Mouse (Mus musculus): Measurements from ENCODE around the gene Rgs10.

The Rgs10 gene

DNA sequence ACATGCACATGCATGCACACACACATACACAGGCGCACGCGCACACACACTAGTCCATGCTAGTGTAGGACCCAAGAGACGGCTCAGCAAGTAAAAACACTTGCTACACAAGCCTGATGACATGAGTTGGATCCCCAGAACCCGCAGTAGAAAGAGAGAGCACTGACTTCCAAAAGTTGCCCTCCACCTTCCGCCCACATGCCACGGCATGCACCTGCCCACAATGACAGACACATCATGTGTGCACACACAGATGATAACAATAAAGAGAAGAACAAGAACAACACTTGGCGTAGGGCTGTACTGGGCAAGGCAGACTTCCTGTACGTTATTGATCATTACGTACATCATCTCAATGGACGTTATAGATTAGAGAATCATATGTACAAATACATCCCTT is 44.4 kb downstream of the Rgs10 start:
- DNase-seq (ENCODE audit: low read depth in 2 of 2, low spot score in 2 of 2), result peak; percentile 76 to 83

GRCm38 (mm10) chr7:128373751-128374150 is 44.8 kb downstream of the Rgs10 start:
- peak in 1 of 2 experiments; percentile 45 for DNase-seq (ENCODE audit: low read depth in 2 of 2, low spot score in 2 of 2)

GRCm38 (mm10) chr7:128372331-128372730 is 46.2 kb downstream of the Rgs10 start:
- peak; percentile 62 to 79 for DNase-seq (ENCODE audit: low read depth in 2 of 2, low spot score in 2 of 2)

DNA sequence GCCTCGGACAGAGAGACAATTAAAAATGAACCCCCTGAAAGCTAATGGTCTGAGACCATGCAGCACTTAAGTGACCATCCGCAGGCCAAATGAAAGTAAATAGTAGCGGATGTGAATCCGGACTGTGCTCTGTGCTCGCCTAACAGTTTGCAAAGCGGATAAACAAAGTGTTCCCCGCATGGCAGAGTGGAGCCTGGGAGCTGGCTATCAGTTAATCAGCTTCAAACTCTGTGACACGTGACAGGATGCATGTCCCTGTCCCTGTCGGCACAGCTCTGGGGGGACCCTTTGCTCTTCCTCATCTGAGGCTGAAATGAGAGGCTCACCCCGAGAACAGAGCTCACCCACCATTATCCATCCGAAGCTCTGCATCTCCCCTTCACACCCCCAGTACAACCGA is 49.2 kb downstream of the Rgs10 start:
- no peak for DNase-seq (ENCODE audit: low read depth in 2 of 2, low spot score in 2 of 2)

- no peak for DNase-seq (ENCODE audit: low read depth in 2 of 2, low spot score in 2 of 2)
Observed at GRCm38 (mm10) chr7:128368828-128369227, 49.7 kb downstream of the Rgs10 start.

- DNase-seq (ENCODE audit: low read depth in 2 of 2, low spot score in 2 of 2), result no peak
Observed at GRCm38 (mm10) chr7:128366654-128367053, 51.9 kb downstream of the Rgs10 start.

DNA sequence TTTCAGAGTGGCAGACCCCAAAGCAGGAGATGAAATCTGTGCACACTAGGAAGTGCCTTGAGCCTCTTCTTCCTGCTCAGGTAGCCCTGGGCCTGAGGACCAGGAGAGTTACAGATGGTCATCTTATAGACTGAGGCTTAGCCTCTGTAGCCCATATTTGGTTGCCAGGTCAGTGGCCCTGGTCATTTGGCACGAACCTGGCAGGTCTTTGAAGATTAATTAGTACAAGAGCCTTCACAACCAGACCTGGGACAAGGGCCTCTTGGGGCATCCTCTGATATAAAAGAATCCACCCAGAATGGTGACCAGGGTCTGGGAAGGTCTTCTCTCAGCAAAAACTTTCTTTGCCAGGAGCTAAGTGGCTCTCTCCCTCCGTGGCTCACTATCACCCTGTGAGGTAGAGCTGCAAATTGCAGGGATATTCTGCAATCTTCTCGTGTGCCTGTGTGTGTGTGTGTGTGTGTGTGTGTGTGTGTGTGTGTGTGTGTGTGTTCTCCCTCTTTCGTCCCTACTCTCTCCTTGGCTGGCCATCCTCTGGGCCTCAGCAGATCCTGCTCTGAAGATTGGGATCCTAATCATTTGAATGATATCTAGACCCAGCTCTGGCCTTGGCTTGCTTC is 53.4 kb downstream of the Rgs10 start:
- no peak for DNase-seq (ENCODE audit: low read depth in 2 of 2, low spot score in 2 of 2)

DNA sequence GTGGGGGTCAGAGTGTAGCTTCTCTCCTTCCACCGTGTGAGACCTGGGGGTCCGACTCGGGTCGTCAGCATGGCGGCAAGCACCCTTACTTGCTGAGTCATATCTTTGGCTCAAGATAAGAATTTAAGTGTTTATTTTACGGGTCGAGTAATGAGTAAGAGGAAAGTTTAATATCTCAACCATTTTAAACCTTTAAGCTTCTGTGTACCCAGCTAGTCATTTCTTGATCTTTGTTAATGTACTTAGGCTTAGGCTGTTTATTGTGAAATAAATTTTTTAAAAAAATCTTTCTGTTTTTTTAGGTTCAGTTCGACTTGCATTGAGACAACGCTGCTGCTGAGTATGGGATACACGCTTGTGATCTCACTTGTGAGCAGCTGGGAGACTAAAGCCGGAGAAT is 54.0 kb downstream of the Rgs10 start:
- no peak for DNase-seq (ENCODE audit: low read depth in 2 of 2, low spot score in 2 of 2)

DNA sequence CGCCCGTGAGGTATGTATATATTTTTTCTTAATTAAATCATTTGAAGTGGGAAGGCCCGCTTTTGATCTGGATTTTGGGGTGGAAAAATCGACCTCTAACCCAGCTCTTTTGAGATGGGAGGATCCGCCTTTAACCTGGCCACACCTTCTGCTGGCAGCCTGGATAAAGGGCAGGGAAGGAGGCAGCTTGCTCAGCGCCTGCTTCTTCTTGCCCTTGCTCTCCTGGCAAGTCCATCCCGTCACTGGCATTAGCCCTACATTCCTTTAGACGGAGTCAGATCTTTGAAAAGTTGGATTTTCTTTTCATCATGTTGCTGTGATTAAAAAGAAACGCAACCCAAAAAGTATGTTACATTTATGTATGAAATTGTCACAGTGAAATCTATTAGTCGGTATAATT is 54.8 kb downstream of the Rgs10 start:
- DNase-seq (ENCODE audit: low read depth in 2 of 2, low spot score in 2 of 2), result no peak

GRCm38 (mm10) chr7:128362916-128363315 is 55.6 kb downstream of the Rgs10 start:
- no peak for DNase-seq (ENCODE audit: low read depth in 2 of 2, low spot score in 2 of 2)

DNA sequence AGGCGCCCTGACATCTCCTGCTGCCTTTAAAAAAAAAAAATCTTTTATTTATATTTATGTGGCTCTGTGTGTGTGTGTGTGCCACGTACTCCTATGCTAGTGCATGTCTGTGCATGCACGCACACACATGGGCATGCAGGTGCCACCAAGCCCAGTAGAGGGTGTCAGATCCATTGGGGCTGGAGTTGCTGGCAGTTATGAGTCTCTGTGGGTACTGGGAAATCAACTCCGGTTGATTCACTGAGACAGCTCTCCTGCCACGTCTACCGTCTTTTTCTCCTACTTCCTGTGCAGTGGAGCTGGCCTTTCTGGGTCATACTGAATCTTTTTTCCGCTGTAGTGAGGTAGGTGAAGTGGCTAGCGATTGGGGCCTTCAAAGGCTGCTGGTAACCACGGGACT is 58.8 kb downstream of the Rgs10 start:
- peak in 1 of 2 experiments; percentile 50 for DNase-seq (ENCODE audit: low read depth in 2 of 2, low spot score in 2 of 2)

DNA sequence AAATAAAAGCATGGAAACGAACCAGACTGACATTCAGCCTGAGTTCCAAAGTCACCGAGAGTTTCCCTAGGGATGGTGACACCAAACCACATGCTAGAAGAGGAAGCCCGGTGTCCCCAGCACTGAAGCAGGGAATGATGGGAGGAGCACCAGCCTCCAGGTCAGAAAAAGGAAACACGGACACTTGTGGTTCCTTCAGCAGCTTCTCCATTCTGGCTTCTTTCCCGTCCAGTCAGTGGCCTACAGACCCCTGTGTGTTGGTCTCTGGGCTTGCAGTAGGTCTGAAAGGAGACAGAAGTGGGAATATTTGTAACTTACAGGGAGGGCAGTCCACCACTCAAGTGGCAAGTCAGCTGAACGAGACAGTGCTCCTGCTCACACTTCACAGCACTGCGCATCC is 59.4 kb downstream of the Rgs10 start:
- no peak for DNase-seq (ENCODE audit: low read depth in 2 of 2, low spot score in 2 of 2)

GRCm38 (mm10) chr7:128358741-128359140 is 59.8 kb downstream of the Rgs10 start:
- DNase-seq (ENCODE audit: low read depth in 2 of 2, low spot score in 2 of 2), result no peak

DNA sequence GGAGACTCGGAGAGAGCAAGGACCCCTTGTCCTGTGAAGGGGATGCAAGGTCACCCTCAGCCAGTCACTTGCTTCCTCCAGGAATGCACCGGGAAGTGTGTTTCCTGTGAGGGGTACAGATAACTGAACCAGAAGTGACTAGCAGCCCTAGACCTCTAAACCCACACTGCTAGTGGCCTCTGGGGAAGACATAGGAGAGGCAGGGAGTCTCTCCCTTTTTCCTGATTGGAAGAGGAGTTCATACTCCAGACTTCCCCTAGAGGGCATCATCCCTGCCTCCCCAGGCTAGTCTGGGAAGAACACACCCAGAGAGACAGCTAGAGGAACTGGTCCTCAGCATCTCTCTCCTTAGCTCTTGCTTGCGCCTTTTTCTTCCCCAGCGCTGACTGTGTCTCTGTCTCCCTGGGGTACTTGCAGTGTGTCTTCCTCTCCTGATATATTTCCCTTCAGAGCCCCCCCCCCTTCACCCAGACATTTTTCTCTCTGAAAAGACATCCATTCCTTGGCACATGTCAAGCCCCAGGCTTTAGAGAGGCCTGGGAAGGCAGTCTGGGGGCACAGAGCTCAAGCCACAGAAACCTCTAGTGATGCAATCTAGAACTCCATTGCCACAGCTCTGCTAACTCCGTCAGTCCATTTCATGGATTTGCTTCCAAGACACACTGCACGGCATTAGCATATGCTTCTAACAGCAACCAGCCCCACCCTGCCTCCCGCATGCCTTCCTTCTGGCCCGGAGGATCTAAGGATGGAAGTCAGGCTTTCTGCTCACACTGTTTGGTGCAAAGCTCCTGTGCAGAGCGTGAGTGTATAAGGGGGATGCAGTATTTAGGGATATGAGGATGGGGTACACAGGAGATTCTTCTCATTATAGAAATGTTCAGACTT is 61.4 kb downstream of the Rgs10 start:
- no peak for DNase-seq (ENCODE audit: low read depth in 2 of 2, low spot score in 2 of 2)

DNA sequence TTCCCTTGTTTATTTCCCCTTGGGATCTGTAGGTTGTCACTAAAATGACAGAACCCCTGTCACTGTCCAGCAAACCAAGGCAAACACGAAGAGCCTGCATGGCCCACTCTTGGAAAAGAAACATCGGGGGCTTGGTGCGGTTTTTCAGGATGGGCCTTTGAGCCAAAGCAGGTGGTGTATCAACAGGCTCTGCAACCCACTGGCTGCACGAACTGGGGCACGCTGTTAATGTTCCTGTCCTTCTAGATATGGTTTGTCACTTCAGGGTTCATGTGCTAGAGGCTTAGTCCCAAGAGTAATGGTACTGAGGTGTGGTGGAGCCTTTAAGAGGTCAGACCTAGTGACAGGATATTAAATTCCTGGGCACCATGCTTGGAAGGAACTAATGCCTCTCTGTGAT is 63.1 kb downstream of the Rgs10 start:
- DNase-seq (ENCODE audit: low read depth in 2 of 2, low spot score in 2 of 2), result no peak

DNA sequence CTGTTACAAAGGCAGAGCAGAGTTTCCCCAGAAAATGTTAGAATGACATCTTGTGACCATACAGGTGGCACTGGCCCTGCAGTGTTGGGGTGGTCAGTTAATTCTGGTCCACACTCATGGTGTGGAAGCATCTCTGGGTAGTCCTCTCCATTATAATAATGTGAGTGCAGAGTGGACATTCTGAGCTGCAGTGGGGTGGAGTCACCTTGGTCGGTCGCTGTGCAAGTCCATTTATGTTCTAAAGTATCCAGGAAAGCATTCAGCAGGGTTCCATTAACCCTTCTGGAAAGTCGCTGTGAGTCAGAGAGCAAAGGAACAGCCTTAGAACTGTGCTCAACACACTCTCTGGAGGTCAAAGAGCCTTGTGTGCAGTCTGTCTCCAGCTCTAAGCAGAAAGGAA is 65.8 kb downstream of the Rgs10 start:
- DNase-seq (ENCODE audit: low read depth in 2 of 2, low spot score in 2 of 2), result no peak

- no peak for DNase-seq (ENCODE audit: low read depth in 2 of 2, low spot score in 2 of 2)
Observed at GRCm38 (mm10) chr7:128351176-128351575, 67.4 kb downstream of the Rgs10 start.

GRCm38 (mm10) chr7:128350316-128350715 is 68.2 kb downstream of the Rgs10 start:
- DNase-seq (ENCODE audit: low read depth in 2 of 2, low spot score in 2 of 2), result no peak

DNA sequence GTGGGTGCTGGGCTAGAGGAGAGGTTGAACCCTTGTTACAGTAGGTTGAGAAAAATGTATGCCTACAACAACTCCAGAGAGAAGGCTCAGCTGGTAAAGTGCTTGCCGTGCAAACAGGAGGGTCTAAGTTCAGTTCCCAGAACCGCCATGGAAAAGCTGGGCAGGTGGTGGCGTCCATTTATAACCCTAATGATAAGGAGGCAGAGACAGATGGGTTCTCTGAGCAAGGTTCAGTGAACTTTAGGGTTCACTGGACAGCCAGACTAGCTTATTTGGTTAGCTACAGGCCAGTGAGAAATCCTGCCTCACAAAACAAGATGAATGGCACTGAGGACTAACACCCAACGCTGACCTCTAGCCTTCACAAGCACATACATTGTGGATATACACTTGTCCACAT is 68.8 kb downstream of the Rgs10 start:
- DNase-seq (ENCODE audit: low read depth in 2 of 2, low spot score in 2 of 2), result no peak

DNA sequence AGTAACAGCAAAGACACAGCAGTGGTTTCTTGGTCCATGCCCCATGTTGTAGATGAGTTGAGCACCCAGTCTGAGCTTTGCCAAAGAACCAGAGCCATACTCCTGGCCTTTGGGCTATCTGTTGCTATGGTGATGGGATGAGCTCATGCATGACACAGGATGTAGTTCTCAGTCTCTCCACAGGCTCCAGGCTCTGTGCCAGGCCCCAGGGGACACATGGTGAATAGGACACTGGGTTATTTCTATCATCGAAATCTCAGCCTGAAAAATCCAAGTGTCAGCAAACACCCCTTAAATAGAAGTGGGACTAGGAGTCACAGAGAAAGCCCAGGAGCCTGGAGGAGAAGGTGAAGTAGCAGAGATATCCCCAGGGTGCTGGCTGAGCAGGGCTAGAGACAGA is 70.0 kb downstream of the Rgs10 start:
- no peak for DNase-seq (ENCODE audit: low read depth in 2 of 2, low spot score in 2 of 2)

DNA sequence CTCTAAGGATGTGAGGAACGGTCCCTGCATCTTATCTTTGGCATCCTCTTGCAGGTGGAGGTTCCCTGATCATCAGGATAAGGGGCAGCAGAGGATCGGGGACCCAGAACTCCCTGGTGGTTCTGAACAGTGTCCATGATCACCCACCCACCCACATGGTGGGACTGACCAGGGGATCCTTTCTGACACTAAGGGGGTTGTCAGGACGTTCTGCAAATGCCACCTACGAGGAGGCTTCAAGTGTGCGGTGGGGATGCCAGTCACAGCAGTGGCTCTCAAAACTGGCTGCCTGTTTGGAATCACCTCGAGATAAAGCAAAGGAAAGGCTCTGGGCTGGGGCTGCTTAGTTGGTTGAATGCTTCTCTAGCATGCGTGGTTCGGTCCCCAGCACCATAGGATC is 71.6 kb downstream of the Rgs10 start:
- no peak for DNase-seq (ENCODE audit: low read depth in 2 of 2, low spot score in 2 of 2)

DNA sequence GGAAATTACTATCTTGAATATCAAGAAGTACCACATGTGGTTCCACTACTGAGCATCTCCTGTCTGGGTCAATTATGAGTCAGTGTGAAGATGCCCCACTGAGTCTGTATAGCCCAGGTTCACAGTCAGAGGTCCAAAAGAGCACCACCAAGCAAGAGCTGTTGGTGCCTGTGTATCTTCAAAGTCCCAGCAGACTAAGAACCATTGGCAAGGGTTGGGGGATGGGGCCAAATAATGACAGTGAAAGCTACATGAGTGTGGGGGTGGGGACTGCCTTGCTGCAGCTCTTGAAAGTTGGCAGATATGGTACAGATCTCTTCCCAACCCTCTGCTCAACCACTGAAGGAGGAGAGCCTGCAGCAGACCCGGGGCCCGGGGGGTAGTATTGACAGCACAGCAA is 72.0 kb downstream of the Rgs10 start:
- DNase-seq (ENCODE audit: low read depth in 2 of 2, low spot score in 2 of 2), result no peak

DNA sequence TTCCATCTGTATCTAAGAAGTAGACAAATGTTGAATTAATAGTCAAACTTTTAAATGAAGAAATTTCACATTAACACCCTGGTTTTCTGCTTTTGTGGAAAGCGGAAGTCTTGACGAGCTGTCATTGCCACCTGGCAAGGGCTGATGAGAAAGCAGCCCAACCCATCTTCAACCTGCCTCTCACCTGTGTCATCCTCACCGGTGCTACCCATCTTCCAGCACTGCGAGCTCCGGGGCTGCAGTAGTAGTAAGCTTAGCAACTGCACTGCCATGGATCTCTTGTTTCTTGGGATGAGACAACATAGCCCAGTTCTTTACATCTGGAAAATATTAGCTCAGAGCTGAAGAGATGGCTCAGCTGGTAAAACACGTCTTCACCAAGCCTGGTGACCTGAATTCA is 72.9 kb downstream of the Rgs10 start:
- no peak for DNase-seq (ENCODE audit: low read depth in 2 of 2, low spot score in 2 of 2)

Measured in CD8-positive naive resting alpha-beta T cell, adult 2 months (primary cell).